Mouse (Mus musculus): Measurements from ENCODE around the gene Gm7137.
A peak's percentile ranks its signal among the peaks of the same experiment; 100 is the strongest.
"Not testable (repeated sequence)": the region's sequence is repeated elsewhere in the genome, so short reads cannot be mapped to it uniquely, and the experiment has no call there.

Gene Gm7137

GRCm38 (mm10) chr10:77787876-77788275 is at the start of gene Gm7137:
Gm7137 (minus strand) TSS chr10:77788200.
- not testable (repeated sequence) for DNase-seq

GRCm38 (mm10) chr10:77835647-77836046 is 47.6 kb upstream of the Gm7137 start, which contains the start of gene Krtap10-10:
Krtap10-10 (plus strand) TSS chr10:77835947.
- DNase-seq = no peak

- no peak for DNase-seq
These were observed 39.0 kb upstream of the Gm7137 start, which contains the start of gene Krtap10-4 for GRCm38 (mm10) chr10:77826951-77827350. Krtap10-4 (minus strand) TSS chr10:77827095.

- no peak for DNase-seq
These were observed 31.2 kb upstream of the Gm7137 start for GRCm38 (mm10) chr10:77819203-77819602.

GRCm38 (mm10) chr10:77818523-77818922 is 30.5 kb upstream of the Gm7137 start:
- DNase-seq = no peak

- no peak for DNase-seq
These were observed 27.5 kb upstream of the Gm7137 start for GRCm38 (mm10) chr10:77815514-77815913.

GRCm38 (mm10) chr10:77814382-77814781 is 26.4 kb upstream of the Gm7137 start, which contains the start of gene Gm2696:
Gm2696 (plus strand) TSS chr10:77814682.
- DNase-seq = no peak

GRCm38 (mm10) chr10:77811743-77812142 is 23.7 kb upstream of the Gm7137 start, which contains the start of gene Gm9507:
Gm9507 (minus strand) TSS chr10:77811843.
- DNase-seq = no peak

GRCm38 (mm10) chr10:77804095-77804494 is 16.1 kb upstream of the Gm7137 start:
- DNase-seq = no peak

- DNase-seq = no peak
These were observed 11.0 kb upstream of the Gm7137 start, which contains the start of gene Gm19668 for GRCm38 (mm10) chr10:77798921-77799508. Gm19668 (minus strand) TSS chr10:77799133.

GRCm38 (mm10) chr10:77798164-77798920 is 10.3 kb upstream of the Gm7137 start:
- DNase-seq = peak in 1 of 2 experiments; percentile 14

GRCm38 (mm10) chr10:77797677-77798076 is 9.7 kb upstream of the Gm7137 start:
- no peak for DNase-seq

- no peak for DNase-seq
These were observed 7.0 kb upstream of the Gm7137 start, which contains the start of gene Gm9639 for GRCm38 (mm10) chr10:77794976-77795375. Gm9639 (minus strand) TSS chr10:77795076.

- no peak for DNase-seq
These were observed 621 bp upstream of the Gm7137 start for GRCm38 (mm10) chr10:77788621-77789020.

- DNase-seq = not testable (repeated sequence)
These were observed 4.6 kb downstream of the Gm7137 start for GRCm38 (mm10) chr10:77783396-77783795.

GRCm38 (mm10) chr10:77782442-77782841 is 5.6 kb downstream of the Gm7137 start, which contains the start of gene Gm3250:
Gm3250 (minus strand) TSS chr10:77782542.
- not testable (repeated sequence) for DNase-seq

- not testable (repeated sequence) for DNase-seq
These were observed 11.2 kb downstream of the Gm7137 start, which contains the start of gene Gm7138 for GRCm38 (mm10) chr10:77776844-77777243. Gm7138 (minus strand) TSS chr10:77776944.

GRCm38 (mm10) chr10:77772142-77772541 is 15.9 kb downstream of the Gm7137 start:
- not testable (repeated sequence) for DNase-seq

GRCm38 (mm10) chr10:77771225-77771624 is 16.8 kb downstream of the Gm7137 start, which contains the start of gene Gm3238:
Gm3238 (minus strand) TSS chr10:77771325.
- DNase-seq = not testable (repeated sequence)

GRCm38 (mm10) chr10:77769727-77770126 is 18.3 kb downstream of the Gm7137 start:
- no peak for DNase-seq

- DNase-seq = not testable (repeated sequence)
These were observed 28.4 kb downstream of the Gm7137 start, which contains the start of gene Gm3233 for GRCm38 (mm10) chr10:77759582-77759981. Gm3233 (minus strand) TSS chr10:77759682.

GRCm38 (mm10) chr10:77753448-77753847 is 34.6 kb downstream of the Gm7137 start:
- DNase-seq = no peak

GRCm38 (mm10) chr10:77752312-77752711 is 35.7 kb downstream of the Gm7137 start:
- DNase-seq = not testable (repeated sequence)

Data from cerebellum, postnatal 36 days (tissue).